Mouse (Mus musculus) limb, embryonic 11.5 days (tissue): Measurements from ENCODE around the gene Spryd3. TPM values are rescaled to one million over a fixed set of nuclear protein-coding genes. Genes with fewer than 3 reads are reported as not detected.

Source experiments
- ATAC-seq: fragments of 200-750 bp; cut with Nextera tagmentation; 2 replicates; pipeline ENCODE4 v1.8.0; 2017; ENCODE audit warnings: low read depth; ENCODE audit not compliant: insufficient number of reproducible peaks, low FRiP score, low TSS enrichment
- DNase-seq: peaks from one replicate; pipeline ENCODE4 v3.0.0-alpha.2; 2015; ENCODE audit warnings: low spot score
- H3K27ac ChIP-seq: fragments of 300-500 bp; sonication (generic); replicated peaks from 2 replicates; pipeline ENCODE4 v1.5.1; 2014; ENCODE audit warnings: low read depth, mild to moderate bottlenecking, low read length
- H3K27me3 ChIP-seq: fragments of 300-500 bp; sonication (generic); 2 replicates; pipeline ENCODE4 v1.6.1; 2014; ENCODE audit warnings: mild to moderate bottlenecking, low read length, mixed read lengths; ENCODE audit not compliant: control insufficient read depth, insufficient read depth
- H3K36me3 ChIP-seq: fragments of 300-500 bp; sonication (generic); 2 replicates; pipeline ENCODE4 v1.6.1; 2014; ENCODE audit warnings: mild to moderate bottlenecking, low read length, moderate library complexity, mixed read lengths; ENCODE audit not compliant: control insufficient read depth, insufficient read depth
- H3K4me1 ChIP-seq: fragments of 300-500 bp; sonication (generic); 2 replicates; pipeline ENCODE4 v1.6.1; 2014; ENCODE audit warnings: low read length, mixed read lengths; ENCODE audit not compliant: control insufficient read depth, insufficient read depth
- H3K4me2 ChIP-seq: fragments of 300-500 bp; sonication (generic); 2 replicates; pipeline ENCODE4 v1.6.1; 2014; ENCODE audit warnings: low read depth, mild to moderate bottlenecking, moderate library complexity; ENCODE audit not compliant: severe bottlenecking
- H3K4me3 ChIP-seq: fragments of 300-500 bp; sonication (generic); 2 replicates; pipeline ENCODE4 v1.5.1; 2014; ENCODE audit warnings: low read depth, low read length
- H3K9ac ChIP-seq: fragments of 300-500 bp; sonication (generic); 2 replicates; pipeline ENCODE4 v1.6.1; 2014; ENCODE audit warnings: mild to moderate bottlenecking, low read length
- H3K9me3 ChIP-seq: fragments of 300-500 bp; sonication (generic); 2 replicates; pipeline ENCODE4 v1.6.1; 2016; ENCODE audit warnings: low read length; ENCODE audit not compliant: control insufficient read depth
- WGBS: fragments of 180-500 bp; shearing (Covaris S2); extraction: QIAGEN DNeasy Blood & Tissue Kit; methylation state at CpG from one replicate; pipeline ENCODE4 v1.1.7; 2014; 5-methylcytosine and 5-hydroxymethylcytosine counted together
- polyA plus RNA-seq: library from polyadenylated mRNA; unstranded; fragments of >200 nt; fragmentation: Nextera tagmentation; extraction: Ambion mirVana; gene quantifications from 2 replicates; pipeline ENCODE4 v1.2.1, GENCODE M21; 2014

The Spryd3 gene
- 7.2 and 10.0 TPM in 2 replicates for polyA plus RNA-seq

GRCm38 (mm10) chr15:102136129-102136758, at the start of gene Spryd3:
Gene Spryd3, minus strand, starts transcription at chr15:102136234.
- H3K27me3 ChIP-seq: no peaks in the 10 kb centered on the region
- peak within 1 kb of the TSS; percentile 70; the same call in 1 of the 2 replicates for H3K27ac ChIP-seq
- ATAC-seq (peak; percentile 96), DNase-seq (peak; percentile 99)
- peak within 1 kb of the TSS; percentile 77 for H3K9ac ChIP-seq
- H3K4me1 ChIP-seq: 0 out of 2 replicates have a peak, but pooled peaks cover 4% of the 10 kb centered on the region
- peaks cover 7% of the 10 kb centered on the region; the same call in 1 of the 2 replicates for H3K36me3 ChIP-seq
- peak within 1 kb of the TSS; percentile 79 for H3K4me3 ChIP-seq
- under 1% methylated on average over 50 of the region's 50 CpGs for WGBS
- no peaks in the 10 kb centered on the region for H3K9me3 ChIP-seq
- H3K4me2 ChIP-seq: peak within 1 kb of the TSS; percentile 50

GRCm38 (mm10) chr15:102183076-102183475, 47.0 kb upstream of the Spryd3 start:
- Histone ChIP-seq H3K27me3 (no peaks in the 10 kb centered on the region), H3K36me3 (no peaks in the 10 kb centered on the region)
- no peak for DNase-seq

GRCm38 (mm10) chr15:102179924-102180323, 43.9 kb upstream of the Spryd3 start:
- H3K27me3 ChIP-seq: no peaks in the 10 kb centered on the region
- ATAC-seq (no peak), DNase-seq (no peak)
- no peak overlapping the region for H3K4me3 ChIP-seq
- no peak overlapping the region for H3K4me2 ChIP-seq
- WGBS: 92% methylated on average over 14 of the region's 14 CpGs
- H3K27ac ChIP-seq: no peak overlapping the region
- H3K4me1 ChIP-seq: no peaks in the 10 kb centered on the region
- H3K9me3 ChIP-seq: no peaks in the 10 kb centered on the region
- H3K9ac ChIP-seq: no peak overlapping the region
- H3K36me3 ChIP-seq: peaks cover 2% of the 10 kb centered on the region; the same call in 1 of the 2 replicates

More at GRCm38 (mm10) chr15:102183076-102183475, 47.0 kb upstream of the Spryd3 start:
- WGBS: 83% methylated on average over 3 of the region's 3 CpGs
- ATAC-seq: no peak
- Histone ChIP-seq H3K27ac (no peak overlapping the region), H3K4me1 (no peaks in the 10 kb centered on the region), H3K9ac (no peak overlapping the region), H3K9me3 (no peaks in the 10 kb centered on the region), H3K4me2 (no peak overlapping the region), H3K4me3 (no peak overlapping the region)

- WGBS: 79% methylated on average over 9 of the region's 9 CpGs
- Histone ChIP-seq H3K4me1 (no peaks in the 10 kb centered on the region), H3K27me3 (no peaks in the 10 kb centered on the region), H3K36me3 (peaks cover 2% of the 10 kb centered on the region; the same call in 1 of the 2 replicates), H3K4me3 (no peak overlapping the region), H3K9ac (no peak overlapping the region), H3K9me3 (no peaks in the 10 kb centered on the region), H3K4me2 (no peak overlapping the region), H3K27ac (no peak overlapping the region)
- DNase-seq (no peak), ATAC-seq (no peak)
These were observed 43.1 kb upstream of the Spryd3 start for GRCm38 (mm10) chr15:102179106-102179505.

GRCm38 (mm10) chr15:102178279-102178678, 42.2 kb upstream of the Spryd3 start:
- 13% methylated on average over 6 of the region's 6 CpGs for WGBS
- Histone ChIP-seq H3K27me3 (no peaks in the 10 kb centered on the region), H3K4me1 (no peaks in the 10 kb centered on the region), H3K9ac (no peak overlapping the region), H3K9me3 (no peaks in the 10 kb centered on the region), H3K36me3 (peaks cover 2% of the 10 kb centered on the region; the same call in 1 of the 2 replicates), H3K27ac (no peak overlapping the region), H3K4me2 (no peak overlapping the region), H3K4me3 (no peak overlapping the region)
- DNase-seq (peak; percentile 90), ATAC-seq (no peak)

- no peak overlapping the region for H3K4me2 ChIP-seq
These were observed 41.4 kb upstream of the Spryd3 start for GRCm38 (mm10) chr15:102177417-102177816.

GRCm38 (mm10) chr15:102176571-102177316, 40.7 kb upstream of the Spryd3 start:
- no peak overlapping the region for H3K4me3 ChIP-seq
- no peak overlapping the region for H3K9ac ChIP-seq
- H3K4me1 ChIP-seq: no peaks in the 10 kb centered on the region
- no peak for DNase-seq
- no peaks in the 10 kb centered on the region for H3K9me3 ChIP-seq
- ATAC-seq: no peak
- H3K4me2 ChIP-seq: no peak overlapping the region
- peaks cover 2% of the 10 kb centered on the region; the same call in 1 of the 2 replicates for H3K36me3 ChIP-seq
- no peak overlapping the region for H3K27ac ChIP-seq
- 91% methylated on average over 7 of the region's 7 CpGs for WGBS
- no peaks in the 10 kb centered on the region for H3K27me3 ChIP-seq

More at GRCm38 (mm10) chr15:102177417-102177816, 41.4 kb upstream of the Spryd3 start:
- Histone ChIP-seq H3K36me3 (peaks cover 2% of the 10 kb centered on the region; the same call in 1 of the 2 replicates), H3K4me1 (no peaks in the 10 kb centered on the region), H3K27me3 (no peaks in the 10 kb centered on the region), H3K9ac (no peak overlapping the region), H3K9me3 (no peaks in the 10 kb centered on the region), H3K4me3 (no peak overlapping the region), H3K27ac (no peak overlapping the region)
- no peak for DNase-seq
- 90% methylated on average over 8 of the region's 8 CpGs for WGBS
- ATAC-seq: no peak

GRCm38 (mm10) chr15:102175736-102176319, 39.8 kb upstream of the Spryd3 start:
- no peak overlapping the region for H3K4me2 ChIP-seq
- H3K9ac ChIP-seq: no peak overlapping the region
- DNase-seq: no peak
- no peaks in the 10 kb centered on the region for H3K27me3 ChIP-seq
- H3K27ac ChIP-seq: no peak overlapping the region
- WGBS: 83% methylated on average over 16 of the region's 16 CpGs
- no peaks in the 10 kb centered on the region for H3K9me3 ChIP-seq
- peaks cover 2% of the 10 kb centered on the region; the same call in 1 of the 2 replicates for H3K36me3 ChIP-seq
- ATAC-seq: no peak
- H3K4me3 ChIP-seq: no peak overlapping the region
- H3K4me1 ChIP-seq: no peaks in the 10 kb centered on the region
